Mouse (Mus musculus): ENCODE data around the gene D230025D16Rik.

Gene D230025D16Rik

GRCm38 (mm10) chr8:105224413-105225271, at the start of gene D230025D16Rik:
Gene D230025D16Rik, plus strand, starts transcription at chr8:105225145.
- WGBS, result 1% methylated on average over 34 of the region's 34 CpGs

- 98% methylated on average over 3 of the region's 3 CpGs for WGBS
Observed at GRCm38 (mm10) chr8:105175287-105175686, 49.7 kb upstream of the D230025D16Rik start.

DNA sequence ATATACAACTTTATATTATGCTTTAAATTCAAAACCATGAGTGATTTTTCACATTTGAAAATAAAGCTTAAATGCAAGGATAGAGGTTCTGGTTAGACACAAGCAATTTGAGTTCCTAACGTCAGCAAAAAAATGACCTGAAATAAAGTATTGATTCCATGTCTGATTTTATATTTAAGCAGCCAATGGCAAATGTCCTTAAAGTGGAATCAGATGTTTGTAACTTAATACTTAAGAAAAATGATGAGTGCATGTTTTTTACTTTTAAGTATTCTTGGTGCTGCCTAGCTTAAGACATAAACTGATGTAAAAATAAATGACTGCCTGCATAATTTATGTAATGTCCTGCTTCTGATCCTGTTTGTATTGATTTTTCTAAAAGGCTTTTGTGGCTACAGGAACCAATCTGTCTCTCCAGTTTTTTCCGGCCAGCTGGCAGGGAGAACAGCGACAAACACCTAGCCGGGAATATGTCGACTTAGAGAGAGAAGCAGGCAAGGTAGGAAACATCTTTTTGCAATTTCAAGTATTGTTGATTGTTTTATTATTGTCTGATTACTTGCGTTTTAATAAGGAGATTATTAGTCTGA, 46.6 kb upstream of the D230025D16Rik start:
- 80% methylated on average over 6 of the region's 6 CpGs for WGBS

DNA sequence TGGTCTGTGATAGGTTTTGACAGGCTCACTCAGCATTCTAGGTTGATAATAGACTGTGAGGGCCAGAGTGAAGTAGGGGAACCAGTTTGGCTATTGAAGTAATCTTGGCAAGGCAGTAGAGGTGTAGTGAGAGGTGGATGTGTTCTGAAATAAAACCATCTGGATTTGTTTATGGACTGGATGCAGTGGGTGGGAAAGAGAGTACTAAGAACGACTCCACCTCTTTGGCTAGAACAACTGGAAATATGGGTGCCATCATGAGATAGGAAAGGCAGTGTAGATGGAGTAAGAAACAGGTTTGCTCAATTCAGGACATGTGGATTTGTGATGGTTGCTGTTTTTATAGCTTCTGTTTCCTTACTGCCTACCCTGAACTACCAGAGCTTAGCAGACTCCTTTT, 42.7 kb upstream of the D230025D16Rik start:
- WGBS, result 57% methylated on average over 1 of the region's 1 CpGs

GRCm38 (mm10) chr8:105186467-105187005, 38.4 kb upstream of the D230025D16Rik start:
- 62% methylated on average over 1 of the region's 1 CpGs for WGBS

DNA sequence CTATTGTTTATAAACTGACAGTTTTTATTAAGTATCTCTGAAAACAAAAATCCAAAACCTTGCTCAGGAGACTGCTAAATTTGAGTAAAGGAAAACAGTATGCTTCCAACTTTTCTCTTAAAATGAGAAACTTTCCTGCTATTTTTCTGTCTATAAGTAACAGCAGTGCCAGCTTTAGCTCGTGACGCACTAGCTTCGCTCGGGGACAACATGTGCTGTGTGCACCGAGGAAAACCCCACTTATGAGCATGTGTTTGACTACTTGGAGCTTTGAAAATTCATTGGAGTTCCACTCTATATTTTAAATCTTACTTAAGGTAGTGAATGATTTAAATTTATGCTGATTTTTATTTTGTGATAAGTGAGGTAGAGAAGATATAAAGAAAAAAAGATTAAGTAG, 32.8 kb upstream of the D230025D16Rik start:
- 61% methylated on average over 5 of the region's 5 CpGs for WGBS

DNA sequence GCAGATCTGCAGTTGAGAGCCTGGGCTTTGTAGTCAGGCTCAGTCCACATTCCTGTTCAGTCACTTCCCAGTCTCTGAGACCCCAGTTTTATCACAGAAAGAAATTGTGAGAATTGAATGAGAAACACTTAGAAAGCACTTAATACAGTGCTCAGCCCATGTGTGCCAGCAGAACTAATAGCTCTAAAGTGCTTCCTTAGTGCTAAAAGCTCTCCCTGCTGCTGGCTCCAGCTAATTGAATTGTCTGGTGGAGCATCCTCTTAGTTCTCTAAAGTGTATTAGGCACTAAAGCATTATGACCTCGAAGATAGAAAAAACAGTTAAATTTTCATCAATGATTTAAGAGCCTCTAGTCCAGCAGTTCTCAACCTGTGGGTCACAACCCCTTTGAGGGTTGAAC, 19.2 kb upstream of the D230025D16Rik start:
- WGBS, result 84% methylated on average over 1 of the region's 1 CpGs

DNA sequence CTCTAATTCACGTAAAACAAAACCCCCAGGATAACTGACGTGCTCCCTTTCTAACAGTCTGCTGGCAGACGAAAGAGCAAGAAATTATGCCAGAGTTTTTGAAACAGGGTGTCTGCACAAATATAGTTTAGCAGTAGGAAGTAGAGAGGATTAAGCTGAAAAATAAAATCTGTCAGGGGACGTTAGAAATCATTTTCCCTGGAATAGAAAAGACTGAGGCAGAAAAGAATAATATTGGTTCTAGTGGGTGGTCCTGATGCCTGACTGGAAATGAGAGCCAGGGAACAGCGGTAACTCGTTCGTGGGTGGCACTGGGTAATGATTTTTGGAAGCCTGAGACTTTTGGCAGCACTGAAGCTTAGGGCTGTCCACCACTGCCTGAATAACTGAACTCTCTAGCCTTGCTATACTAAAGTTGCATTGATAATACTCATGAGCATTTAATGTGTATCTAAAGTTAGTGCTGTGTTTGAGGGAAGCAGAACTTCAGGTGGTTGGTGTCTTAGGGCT, 18.1 kb upstream of the D230025D16Rik start:
- 36% methylated on average over 7 of the region's 7 CpGs for WGBS

DNA sequence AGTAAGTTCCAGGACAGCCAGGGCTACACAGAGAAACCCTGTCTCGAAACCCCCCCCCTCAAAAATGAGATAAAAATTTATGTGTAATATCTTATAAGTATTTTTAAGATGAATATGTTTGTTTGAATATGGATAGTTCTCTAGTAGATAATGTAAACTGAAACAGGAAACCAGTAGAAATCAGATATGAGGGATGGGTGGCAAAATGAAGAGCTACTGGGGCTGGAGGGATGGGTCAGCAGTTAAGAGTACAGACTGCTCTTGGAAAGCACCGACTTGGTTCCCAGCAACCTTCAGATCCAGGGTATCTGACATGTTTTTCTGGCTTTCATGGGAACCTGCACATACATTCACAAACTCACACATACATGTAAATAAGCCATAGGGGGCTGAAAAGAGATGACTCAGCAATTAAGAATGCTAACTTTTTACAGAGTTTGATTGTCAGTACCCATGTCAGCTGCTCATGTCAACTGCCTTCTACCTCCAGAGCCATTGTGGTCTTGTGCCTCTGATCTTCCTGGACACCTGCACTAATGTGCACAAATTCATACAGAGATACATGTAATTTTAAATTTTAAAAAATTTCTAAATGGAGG, 17.2 kb upstream of the D230025D16Rik start:
- WGBS, result 100% methylated on average over 2 of the region's 2 CpGs

- WGBS, result 75% methylated on average over 1 of the region's 1 CpGs
Observed at GRCm38 (mm10) chr8:105209153-105210110, 15.5 kb upstream of the D230025D16Rik start.

DNA sequence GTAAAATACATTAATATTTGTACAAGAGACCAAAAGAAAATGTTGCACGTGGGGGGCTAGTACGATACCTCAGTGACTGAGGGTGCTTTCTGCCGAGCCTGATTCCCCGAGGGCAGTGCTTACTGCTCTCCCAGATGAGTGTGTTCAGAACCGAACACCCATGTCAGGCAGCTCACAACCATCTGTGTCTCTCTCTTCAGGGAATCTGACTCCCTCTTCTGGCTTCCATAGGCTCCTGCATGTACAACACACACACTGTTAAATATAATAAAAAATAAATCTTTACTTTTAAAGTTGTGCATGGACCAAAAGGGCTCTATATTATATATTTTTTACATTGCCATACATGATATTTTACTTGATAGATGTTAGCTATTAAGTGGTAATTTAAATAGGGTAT, 10.8 kb upstream of the D230025D16Rik start:
- WGBS, result 95% methylated on average over 5 of the region's 5 CpGs

DNA sequence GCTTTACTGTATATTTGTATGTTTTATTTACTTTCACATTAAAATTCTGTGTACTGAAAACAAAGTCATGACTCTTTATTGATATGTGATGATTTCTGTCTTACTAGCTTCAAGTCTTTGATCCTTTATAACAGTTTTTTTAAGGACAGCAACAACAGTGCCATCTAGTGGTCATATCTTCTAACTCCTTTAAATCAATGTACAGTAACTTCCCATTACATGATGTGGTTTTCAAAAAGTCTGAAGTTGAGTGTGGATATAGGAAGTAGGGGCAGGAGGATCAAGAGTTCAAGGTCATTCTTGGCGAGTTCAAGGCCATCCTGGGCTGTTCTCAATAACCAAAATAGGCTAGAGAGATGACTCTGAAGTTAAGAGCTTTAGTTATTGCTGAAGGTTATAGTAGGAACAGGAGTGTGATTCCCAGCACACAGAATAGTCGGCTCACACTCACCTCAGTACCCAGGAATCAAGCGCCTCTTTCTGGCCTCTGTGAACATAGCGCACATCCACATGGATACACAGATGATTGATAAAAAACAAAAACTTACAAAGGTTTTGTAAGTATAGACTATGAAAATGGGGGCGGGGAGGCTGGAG, 6.9 kb upstream of the D230025D16Rik start:
- 78% methylated on average over 5 of the region's 5 CpGs for WGBS

DNA sequence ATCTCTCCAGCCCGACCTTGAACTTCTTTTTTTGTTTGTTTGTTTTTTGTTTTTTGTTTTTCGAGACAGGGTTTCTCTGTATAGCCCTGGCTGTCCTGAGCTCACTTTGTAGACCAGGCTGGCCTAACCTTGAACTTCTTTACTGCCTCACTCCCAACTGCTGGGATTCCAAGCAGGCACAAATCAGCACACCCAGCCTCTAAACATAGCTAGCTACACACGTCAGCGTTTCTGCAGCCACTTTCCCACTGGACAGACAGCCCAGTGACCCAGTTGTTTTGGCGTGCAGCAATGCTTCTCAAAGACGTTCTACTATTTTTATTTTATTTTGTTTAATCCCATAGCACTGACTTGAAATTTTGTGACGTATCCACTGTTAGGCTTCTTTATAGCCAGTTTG, 1.1 kb upstream of the D230025D16Rik start:
- 63% methylated on average over 7 of the region's 7 CpGs for WGBS

GRCm38 (mm10) chr8:105225272-105225593, 288 bp downstream of the D230025D16Rik start:
- 0% methylated on average over 27 of the region's 27 CpGs for WGBS

- WGBS, result 15% methylated on average over 6 of the region's 6 CpGs
Observed at GRCm38 (mm10) chr8:105225917-105226316, 972 bp downstream of the D230025D16Rik start.

DNA sequence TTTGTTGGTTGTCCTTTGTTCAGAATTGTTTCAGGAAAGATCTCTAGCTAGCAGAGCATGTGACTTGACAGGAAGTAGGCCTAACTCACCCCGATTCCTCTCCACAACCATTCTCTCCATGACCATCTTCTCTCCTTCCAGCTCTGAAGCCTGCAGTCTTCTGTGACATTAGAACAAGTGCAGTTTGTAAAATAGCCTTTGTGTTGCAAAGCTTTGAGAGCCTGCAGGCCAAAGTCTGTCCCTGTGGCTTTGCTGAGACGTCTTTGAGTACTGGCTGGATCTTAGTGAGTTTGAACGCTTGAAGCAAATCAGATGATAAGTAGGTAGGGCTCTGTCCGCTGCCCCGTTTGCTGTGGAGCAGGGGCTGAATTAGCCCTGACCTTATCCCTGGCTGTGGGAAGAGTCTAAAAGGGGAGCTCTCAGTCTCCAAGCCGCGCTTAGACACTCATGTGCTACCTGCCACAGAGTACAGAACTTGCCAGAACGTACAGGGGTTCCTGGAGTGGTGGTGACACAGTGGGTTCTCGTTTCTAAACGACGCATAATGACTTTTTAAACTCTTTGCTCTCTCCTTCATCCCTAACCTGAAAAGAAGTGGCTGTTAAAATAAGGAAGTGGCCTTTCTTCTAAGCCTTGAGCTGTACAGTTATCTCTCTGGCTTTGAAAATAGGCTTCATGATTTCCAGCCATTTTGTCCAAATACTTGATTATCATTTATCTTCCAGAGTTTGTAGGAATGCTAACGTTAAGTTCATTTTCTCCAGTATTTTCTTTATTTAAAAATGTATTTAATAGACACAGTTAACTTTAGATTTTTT, 6.8 kb downstream of the D230025D16Rik start:
- WGBS, result 80% methylated on average over 12 of the region's 12 CpGs

DNA sequence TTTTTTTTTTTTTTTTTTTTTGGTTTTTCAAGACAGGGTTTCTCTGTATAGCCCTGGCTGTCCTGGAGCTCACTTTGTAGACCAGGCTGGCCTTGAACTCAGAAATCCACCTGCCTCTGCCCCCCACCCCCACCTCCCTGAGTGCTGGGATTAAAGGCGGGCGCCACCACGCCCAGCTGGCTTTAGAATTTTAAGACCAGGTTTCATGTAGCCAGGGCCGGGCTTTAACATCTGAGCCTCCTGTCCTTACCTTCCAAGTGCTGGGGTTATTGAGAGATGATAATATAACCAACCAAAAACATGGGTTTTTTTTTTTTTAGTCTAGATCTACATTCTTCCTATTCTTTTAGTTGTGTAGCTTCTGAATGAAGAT, 7.4 kb downstream of the D230025D16Rik start:
- 95% methylated on average over 4 of the region's 4 CpGs for WGBS

GRCm38 (mm10) chr8:105233126-105233935, 8.4 kb downstream of the D230025D16Rik start:
- WGBS, result 91% methylated on average over 1 of the region's 1 CpGs

DNA sequence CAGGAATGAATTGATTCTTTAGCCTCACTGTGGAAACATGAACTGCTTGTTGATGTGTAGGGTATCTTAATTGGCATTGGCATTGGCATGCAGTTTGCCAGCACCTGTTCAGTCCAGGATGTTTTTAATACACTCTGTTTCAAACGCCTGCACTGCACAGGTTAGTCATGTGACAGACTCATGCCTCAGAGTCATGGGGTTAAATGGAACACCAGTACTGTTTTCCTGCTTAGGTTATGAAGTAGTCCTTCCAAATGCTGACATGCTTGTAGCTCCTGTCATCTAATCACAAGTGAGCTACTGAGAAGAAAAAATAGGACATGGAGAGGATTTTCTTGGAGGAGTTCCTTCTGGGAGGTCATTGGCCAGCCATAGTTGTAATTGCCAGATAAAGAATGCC, 10.3 kb downstream of the D230025D16Rik start:
- 75% methylated on average over 1 of the region's 1 CpGs for WGBS
